Mouse (Mus musculus) heart, embryonic 10.5 days (tissue): ENCODE measurements around the gene Nudt16l1. TPM values are rescaled to one million over a fixed set of nuclear protein-coding genes. Genes with fewer than 3 reads are reported as not detected.

ENCODE experiments used
- DNase-seq: peaks from one replicate; pipeline ENCODE4 v3.0.0-alpha.2; 2017; ENCODE audit warnings: low spot score
- H3K27ac ChIP-seq: fragments of 300-500 bp; sonication (generic); 2 replicates; pipeline ENCODE4 v1.5.1; 2016; ENCODE audit warnings: mild to moderate bottlenecking
- H3K27me3 ChIP-seq: fragments of 300-500 bp; sonication (generic); 2 replicates; pipeline ENCODE4 v1.6.1; 2016; ENCODE audit warnings: mild to moderate bottlenecking; ENCODE audit not compliant: poor library complexity, insufficient read depth, severe bottlenecking
- H3K36me3 ChIP-seq: fragments of 300-500 bp; sonication (generic); 2 replicates; pipeline ENCODE4 v1.6.1; 2016; ENCODE audit warnings: mild to moderate bottlenecking, moderate library complexity
- H3K4me1 ChIP-seq: fragments of 300-500 bp; sonication (generic); 2 replicates; pipeline ENCODE4 v1.6.1; 2016; ENCODE audit warnings: mild to moderate bottlenecking
- H3K4me3 ChIP-seq: fragments of 300-500 bp; sonication (generic); 2 replicates; pipeline ENCODE4 v1.5.1; 2016; ENCODE audit warnings: mild to moderate bottlenecking, moderate library complexity
- H3K9me3 ChIP-seq: fragments of 300-500 bp; sonication (generic); 2 replicates; pipeline ENCODE4 v1.6.1; 2016; ENCODE audit warnings: mild to moderate bottlenecking, moderate library complexity
- WGBS: fragments of 180-500 bp; shearing (Covaris S2); methylation state at CpG from one replicate; pipeline ENCODE4 v1.1.7; 2016; 5-methylcytosine and 5-hydroxymethylcytosine counted together
- polyA plus RNA-seq: library from polyadenylated mRNA; unstranded; fragments of >200 nt; fragmentation: Nextera tagmentation; extraction: Ambion mirVana; gene quantifications from 2 replicates; pipeline ENCODE4 v1.2.1, GENCODE M21; 2016

The Nudt16l1 gene
- polyA plus RNA-seq, 1 experiment from 2014 or later, result 125 TPM

DNA sequence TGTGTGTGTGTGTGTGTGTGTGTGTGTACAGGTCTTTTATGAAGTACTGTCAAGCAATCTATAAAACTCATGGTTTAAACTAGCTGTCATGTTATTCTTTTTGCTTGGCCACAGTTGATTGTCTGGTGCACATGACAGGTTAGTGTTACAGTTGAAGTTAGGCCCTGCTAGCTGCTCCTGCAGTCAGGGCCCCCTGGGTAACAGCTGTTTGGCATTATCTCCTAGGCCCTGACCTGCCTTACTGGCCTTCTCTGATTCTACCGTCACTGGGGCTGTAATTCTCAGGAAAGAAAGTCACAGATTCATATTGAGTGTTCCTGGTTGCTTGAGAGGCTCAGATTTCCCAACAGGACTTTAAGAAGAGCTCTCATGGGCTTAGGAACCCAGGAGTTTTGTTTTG lies 33.0 kb upstream of the Nudt16l1 start:
- Histone ChIP-seq H3K36me3 (peaks cover 31% of the 10 kb centered on the region), H3K4me3 (no peak overlapping the region), H3K27me3 (no peaks in the 10 kb centered on the region), H3K4me1 (peaks cover 19% of the 10 kb centered on the region), H3K9me3 (no peaks in the 10 kb centered on the region), H3K27ac (no peak overlapping the region)
- no peak for DNase-seq
- 49% methylated on average over 1 of the region's 1 CpGs for WGBS

DNA sequence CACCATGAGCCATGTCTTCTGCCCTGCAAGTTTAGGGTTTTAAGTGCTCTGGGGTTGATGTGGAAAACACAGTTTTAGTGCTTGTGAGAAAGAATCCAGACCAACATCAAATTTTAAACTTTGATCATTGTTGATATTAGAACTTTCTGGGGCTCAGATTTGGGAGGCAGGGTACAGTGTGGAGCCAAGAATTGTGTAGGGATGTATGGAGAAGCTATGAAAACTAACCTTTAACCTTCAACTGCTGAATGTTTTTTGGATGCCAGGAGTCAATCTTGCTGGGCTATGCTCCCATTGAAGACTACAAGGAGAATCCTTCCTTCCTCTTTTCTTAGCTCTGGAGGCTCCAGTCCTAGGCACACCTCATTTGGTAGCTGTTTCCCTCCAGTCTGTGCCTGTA lies 32.0 kb upstream of the Nudt16l1 start:
- Histone ChIP-seq H3K27ac (no peak overlapping the region), H3K27me3 (no peaks in the 10 kb centered on the region), H3K4me1 (peaks cover 19% of the 10 kb centered on the region), H3K4me3 (no peak overlapping the region), H3K36me3 (peaks cover 41% of the 10 kb centered on the region), H3K9me3 (no peaks in the 10 kb centered on the region)
- DNase-seq, result no peak

DNA sequence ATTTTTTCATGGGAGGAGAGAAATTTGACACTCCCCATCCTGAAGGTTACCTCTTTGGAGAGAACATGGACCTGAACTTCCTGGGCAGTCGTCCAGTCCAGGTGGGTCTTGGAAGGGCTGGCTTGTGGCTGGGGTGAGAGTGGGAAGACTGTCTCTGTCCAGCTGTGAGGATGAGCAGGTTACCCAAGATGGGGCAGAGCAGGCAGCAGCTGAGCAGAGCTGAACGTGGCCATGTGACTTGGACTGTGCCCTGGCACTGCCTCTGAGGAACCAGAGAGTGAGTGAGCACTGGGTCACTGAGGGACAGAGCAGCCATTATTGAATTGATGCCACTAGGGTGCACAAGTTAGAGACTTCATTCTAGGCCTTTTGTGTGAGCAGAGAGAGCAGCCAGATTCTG lies 31.2 kb upstream of the Nudt16l1 start:
- H3K27ac ChIP-seq, result no peak overlapping the region
- 71% methylated on average over 2 of the region's 2 CpGs for WGBS
- no peak for DNase-seq
- peaks cover 49% of the 10 kb centered on the region for H3K36me3 ChIP-seq
- no peaks in the 10 kb centered on the region for H3K27me3 ChIP-seq
- peaks cover 16% of the 10 kb centered on the region for H3K4me1 ChIP-seq
- H3K4me3 ChIP-seq, result no peak overlapping the region
- no peaks in the 10 kb centered on the region for H3K9me3 ChIP-seq

DNA sequence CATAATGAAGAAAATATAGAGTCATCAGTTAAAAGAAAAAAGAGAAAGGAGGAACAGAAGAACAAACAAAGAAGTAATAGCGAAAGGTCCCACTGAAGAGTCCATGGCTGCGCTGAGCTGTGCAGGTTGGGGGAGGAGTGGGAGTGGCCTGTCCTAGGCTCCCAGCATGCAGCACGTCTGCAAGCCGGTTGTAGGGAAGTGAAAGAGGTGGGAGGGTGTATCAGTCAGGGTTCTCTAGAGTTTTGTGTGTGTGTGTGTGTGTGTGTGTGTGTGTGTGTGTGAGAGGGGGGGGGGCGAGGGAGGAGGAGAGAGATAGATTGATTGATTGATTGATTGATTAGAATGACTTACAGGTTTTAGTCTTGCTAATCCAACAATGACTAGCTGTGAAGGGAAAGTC lies 30.6 kb upstream of the Nudt16l1 start:
- H3K27me3 ChIP-seq, result no peaks in the 10 kb centered on the region
- H3K36me3 ChIP-seq, result peaks cover 54% of the 10 kb centered on the region

DNA sequence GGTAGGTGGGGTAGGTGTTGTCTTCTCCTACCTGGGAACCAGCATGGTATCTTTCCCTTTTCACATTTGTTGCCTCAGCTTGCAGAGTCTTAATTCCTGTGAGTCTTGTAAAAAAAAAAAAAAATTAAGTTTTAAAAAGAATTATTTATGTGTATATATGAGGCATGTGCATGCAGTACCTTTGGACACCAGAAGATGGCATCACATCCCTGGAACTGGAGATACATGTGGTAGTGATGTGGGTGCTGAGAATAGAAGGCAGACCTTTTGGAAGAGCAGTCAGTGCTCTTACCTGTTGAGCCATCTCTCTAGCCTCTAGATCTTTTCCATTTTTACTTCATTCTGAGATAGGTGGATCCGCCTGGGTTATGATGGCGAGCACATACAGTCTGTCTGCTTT lies 28.8 kb upstream of the Nudt16l1 start:
- Histone ChIP-seq H3K27me3 (no peaks in the 10 kb centered on the region), H3K27ac (no peak overlapping the region), H3K4me3 (no peak overlapping the region), H3K4me1 (peaks cover 22% of the 10 kb centered on the region), H3K36me3 (peaks cover 68% of the 10 kb centered on the region), H3K9me3 (no peaks in the 10 kb centered on the region)
- 100% methylated on average over 2 of the region's 2 CpGs for WGBS
- DNase-seq, result no peak

More for the DNA sequence above, 30.6 kb upstream of the Nudt16l1 start:
- Histone ChIP-seq H3K9me3 (no peaks in the 10 kb centered on the region), H3K4me1 (peaks cover 20% of the 10 kb centered on the region), H3K27ac (no peak overlapping the region), H3K4me3 (no peak overlapping the region)
- no peak for DNase-seq
- 57% methylated on average over 5 of the region's 5 CpGs for WGBS

DNA sequence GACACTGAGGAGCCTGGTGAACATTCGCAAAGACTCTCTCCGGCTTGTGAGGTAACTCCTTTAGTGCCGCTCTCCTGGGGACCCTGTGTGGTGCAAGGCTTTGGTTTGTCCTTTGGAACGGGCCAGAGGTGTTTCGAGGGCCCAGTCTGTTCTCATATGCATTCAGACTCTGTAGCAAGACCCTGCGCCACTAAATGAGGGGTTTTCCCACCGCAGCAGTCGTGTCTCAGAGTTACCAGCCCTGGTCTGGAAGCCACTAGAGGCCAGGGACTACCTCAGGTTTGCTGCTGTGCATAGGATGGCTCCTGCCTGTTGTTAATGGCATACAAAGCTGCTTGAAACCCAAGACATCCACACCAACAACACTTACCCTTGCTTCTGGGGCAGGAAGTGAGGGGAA lies 27.8 kb upstream of the Nudt16l1 start:
- Histone ChIP-seq H3K27me3 (no peaks in the 10 kb centered on the region), H3K9me3 (no peaks in the 10 kb centered on the region), H3K4me3 (no peak overlapping the region), H3K36me3 (peaks cover 75% of the 10 kb centered on the region), H3K27ac (no peak overlapping the region), H3K4me1 (peaks cover 16% of the 10 kb centered on the region)
- DNase-seq, result no peak
- WGBS, result 93% methylated on average over 8 of the region's 8 CpGs

DNA sequence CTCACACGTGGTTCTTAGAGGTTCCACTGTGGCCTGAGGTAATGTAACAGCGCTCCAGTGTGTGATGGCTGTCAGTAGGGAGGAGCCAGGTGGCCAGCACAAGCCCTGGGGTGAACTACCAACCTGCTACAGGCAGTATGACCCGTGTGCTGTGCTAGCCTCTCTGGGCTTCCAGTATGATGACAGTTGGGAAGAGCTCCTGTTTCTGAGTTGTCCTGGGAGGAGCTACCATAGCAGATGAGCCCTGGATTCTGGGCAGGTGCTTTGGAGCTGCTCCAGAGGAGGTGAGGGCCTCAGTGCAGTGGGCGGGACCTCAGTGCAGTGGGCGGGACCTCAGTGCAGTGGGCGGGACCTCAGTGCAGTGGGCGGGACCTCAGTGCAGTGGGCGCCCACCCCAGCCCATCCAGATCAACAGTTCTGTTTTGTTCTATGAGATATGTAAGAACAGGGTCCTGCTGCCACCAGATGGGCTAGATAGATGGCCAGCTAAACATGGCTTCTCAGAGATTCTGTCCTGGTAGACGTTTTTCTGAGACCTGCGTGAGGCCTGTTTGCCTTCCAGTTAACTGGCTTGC lies 26.4 kb upstream of the Nudt16l1 start:
- DNase-seq, result no peak
- H3K36me3 ChIP-seq, result peaks cover 85% of the 10 kb centered on the region
- peak overlapping the region; percentile 54 for H3K27ac ChIP-seq

DNA sequence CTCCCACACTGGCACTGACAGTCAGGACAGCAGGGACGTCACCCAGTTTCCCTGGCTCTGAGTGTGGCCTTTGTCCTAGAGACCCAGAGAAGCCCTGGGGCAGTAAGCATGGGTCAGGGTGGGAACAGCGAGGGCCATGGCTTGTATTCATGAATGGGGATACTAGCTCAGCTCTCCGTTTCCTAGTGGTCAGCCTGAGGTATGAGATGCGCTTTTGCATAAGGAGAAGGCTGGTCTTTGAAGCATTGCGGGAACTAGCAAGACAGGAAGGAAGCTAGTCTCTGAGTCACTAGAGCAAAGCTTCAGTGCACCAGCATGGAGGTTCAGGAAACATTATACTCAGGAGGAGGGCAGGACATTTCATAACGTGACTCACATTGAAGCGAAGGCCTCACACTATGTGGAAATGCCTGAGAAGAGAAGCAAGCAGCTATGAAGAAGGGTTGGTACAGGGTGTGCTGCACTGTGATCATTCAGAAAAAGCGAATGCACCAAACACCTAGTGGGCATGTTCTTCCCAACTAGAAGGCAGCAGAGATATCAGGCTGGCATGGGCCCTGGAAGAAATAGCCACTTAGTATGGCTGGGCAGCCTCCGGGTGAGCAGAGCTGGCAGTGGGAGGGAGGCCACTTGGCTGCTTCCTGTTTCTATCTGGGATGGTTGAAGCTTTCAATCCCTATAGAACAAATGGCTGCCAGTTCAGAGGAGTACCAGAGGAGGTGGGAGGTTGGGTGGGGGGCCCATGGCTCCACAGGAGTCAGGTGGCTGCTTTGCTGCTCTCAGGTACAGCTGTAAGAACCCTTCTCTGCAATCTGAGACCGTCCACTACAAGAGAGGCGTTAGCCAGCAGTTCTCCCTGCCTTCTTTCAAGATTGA lies 25.4 kb upstream of the Nudt16l1 start:
- H3K4me3 ChIP-seq, result peak overlapping the region; percentile 18; the same call in 1 of the 2 replicates
- DNase-seq, result no peak
- H3K27ac ChIP-seq, result peak overlapping the region; percentile 56
- H3K36me3 ChIP-seq, result peaks cover 84% of the 10 kb centered on the region
- WGBS, result 69% methylated on average over 11 of the region's 11 CpGs
- no peaks in the 10 kb centered on the region for H3K27me3 ChIP-seq
- H3K4me1 ChIP-seq, result peaks cover 20% of the 10 kb centered on the region
- no peaks in the 10 kb centered on the region for H3K9me3 ChIP-seq

More for the DNA sequence above, 26.4 kb upstream of the Nudt16l1 start:
- 74% methylated on average over 10 of the region's 10 CpGs for WGBS
- Histone ChIP-seq H3K4me1 (peaks cover 20% of the 10 kb centered on the region), H3K27me3 (no peaks in the 10 kb centered on the region), H3K9me3 (no peaks in the 10 kb centered on the region), H3K4me3 (no peak overlapping the region)

DNA sequence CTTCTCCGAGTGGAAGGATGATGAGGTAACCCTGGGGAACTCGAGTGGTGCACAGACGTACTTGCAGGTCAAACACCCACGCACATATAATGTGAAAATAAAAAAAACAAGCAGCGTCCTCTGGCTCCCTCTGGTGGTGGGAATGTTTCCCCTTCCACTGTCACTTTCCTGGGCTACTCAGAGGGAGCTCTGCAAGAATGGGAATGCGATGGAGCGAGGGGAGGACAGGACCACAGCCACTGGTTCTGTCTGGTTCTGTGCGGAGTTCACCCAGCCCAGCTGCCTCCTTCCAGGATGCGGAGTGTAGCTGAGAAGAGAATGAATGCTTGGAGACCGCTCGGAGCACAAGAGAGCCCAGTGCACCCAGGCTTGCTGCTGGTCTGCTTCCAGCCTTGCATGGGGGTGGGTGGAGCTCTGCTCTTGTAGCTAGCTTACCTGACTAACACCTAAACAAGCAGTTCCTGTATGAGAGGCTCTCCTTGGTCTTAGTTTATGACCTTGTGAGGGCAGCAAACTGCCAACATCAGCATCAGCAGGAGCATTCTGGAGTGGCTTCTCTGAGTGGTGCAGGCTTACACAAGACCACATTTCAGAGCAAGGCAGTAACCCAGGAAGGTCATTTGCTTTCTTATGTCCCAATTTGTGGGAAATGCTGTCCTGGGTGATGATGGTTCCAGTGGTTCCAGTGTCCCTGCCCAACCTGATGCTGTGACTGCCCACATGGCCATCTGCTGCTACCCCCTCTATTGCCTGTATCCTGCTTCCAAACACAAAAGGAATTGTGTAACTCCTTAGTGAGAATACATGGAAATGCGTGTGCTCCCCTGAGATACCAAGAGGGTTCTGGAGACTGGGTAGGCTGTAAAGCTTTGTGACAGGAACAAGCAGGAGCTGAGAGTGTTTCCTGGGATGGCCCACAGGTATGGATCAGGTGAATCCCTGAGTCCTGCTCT lies 24.5 kb upstream of the Nudt16l1 start:
- whole genome bisulfite sequencing, result 36% methylated on average over 12 of the region's 12 CpGs
- no peaks in the 10 kb centered on the region for H3K9me3 ChIP-seq
- peak overlapping the region; percentile 18; the same call in 1 of the 2 replicates for H3K4me3 ChIP-seq
- no peaks in the 10 kb centered on the region for H3K27me3 ChIP-seq
- peak; percentile 89 for DNase-seq
- peaks cover 20% of the 10 kb centered on the region for H3K4me1 ChIP-seq
- peak overlapping the region; percentile 56 for H3K27ac ChIP-seq
- peaks cover 86% of the 10 kb centered on the region for H3K36me3 ChIP-seq

DNA sequence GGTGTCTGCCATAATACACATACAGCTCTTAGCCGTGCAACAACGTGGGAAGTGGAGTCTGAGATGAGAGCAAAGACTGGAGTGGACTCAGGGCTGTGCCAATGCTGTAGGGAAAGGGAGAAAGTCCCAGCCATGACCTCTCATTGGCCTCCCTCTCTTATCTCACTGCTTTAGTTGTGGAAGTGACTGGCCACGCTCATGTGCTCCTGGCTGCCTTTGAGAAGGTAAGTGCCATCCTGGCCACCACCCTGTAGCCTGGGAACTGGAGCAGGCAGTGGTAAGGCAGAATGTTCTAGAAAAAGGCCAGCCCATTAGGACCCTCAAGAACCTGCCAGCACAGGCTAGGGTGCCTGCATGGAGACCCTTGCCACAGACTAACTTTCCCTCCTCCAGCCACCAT lies 22.6 kb upstream of the Nudt16l1 start:
- H3K4me3 ChIP-seq, result no peak overlapping the region
- H3K27ac ChIP-seq, result 0 out of 2 replicates have a peak overlapping the region, but pooled peaks have one; percentile 2
- 55% methylated on average over 3 of the region's 3 CpGs for WGBS
- DNase-seq, result no peak
- H3K36me3 ChIP-seq, result peaks cover 81% of the 10 kb centered on the region
- H3K4me1 ChIP-seq, result peaks cover 20% of the 10 kb centered on the region
- no peaks in the 10 kb centered on the region for H3K27me3 ChIP-seq
- no peaks in the 10 kb centered on the region for H3K9me3 ChIP-seq

DNA sequence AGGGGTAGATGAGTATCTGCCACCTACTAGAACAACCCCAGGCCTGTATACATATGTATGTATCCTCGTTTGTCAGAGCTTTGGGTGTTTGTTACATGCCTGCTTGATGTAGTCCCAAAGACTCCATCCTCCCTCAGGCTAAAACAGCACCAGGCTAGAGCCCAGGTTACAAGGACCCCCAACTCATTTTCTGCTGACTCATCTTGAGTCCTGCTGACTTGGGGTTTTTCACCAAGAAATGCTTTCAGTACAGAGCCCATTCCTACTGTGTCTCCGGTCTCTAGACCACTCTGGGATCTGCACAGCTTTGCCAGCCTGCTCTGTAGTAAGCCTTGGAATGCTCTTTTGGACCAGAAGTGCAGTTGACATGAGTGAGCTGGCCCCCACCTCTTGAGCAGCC lies 22.0 kb upstream of the Nudt16l1 start:
- no peak for DNase-seq
- 80% methylated on average over 2 of the region's 2 CpGs for WGBS
- peaks cover 81% of the 10 kb centered on the region for H3K36me3 ChIP-seq

DNA sequence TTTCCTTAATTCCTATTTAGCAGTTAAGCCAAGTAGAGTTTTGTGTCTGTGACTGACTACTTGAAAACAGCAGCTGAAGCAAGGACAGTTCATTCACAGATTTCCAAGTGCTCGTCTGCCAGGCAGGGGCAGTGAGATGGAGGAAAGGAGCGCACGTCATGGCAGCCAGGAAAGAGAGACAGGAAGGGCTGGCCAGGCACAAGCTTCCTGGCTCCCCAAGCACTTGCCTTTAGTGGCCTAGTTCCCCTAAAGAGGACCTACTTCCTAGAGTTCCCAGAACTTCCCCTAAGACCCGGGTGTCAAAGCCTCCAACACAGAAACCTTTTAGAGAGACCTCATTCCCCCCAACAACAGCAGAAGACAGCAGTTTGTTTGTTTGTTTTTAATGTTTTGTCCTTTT lies 18.0 kb upstream of the Nudt16l1 start:
- no peak for DNase-seq
- 58% methylated on average over 4 of the region's 4 CpGs for WGBS
- H3K9me3 ChIP-seq, result no peaks in the 10 kb centered on the region
- peaks cover 84% of the 10 kb centered on the region for H3K36me3 ChIP-seq
- no peak overlapping the region; the same call in 1 of the 2 replicates for H3K27ac ChIP-seq
- peaks cover 5% of the 10 kb centered on the region; the same call in 1 of the 2 replicates for H3K4me1 ChIP-seq
- no peak overlapping the region for H3K4me3 ChIP-seq
- H3K27me3 ChIP-seq, result no peaks in the 10 kb centered on the region

More for the DNA sequence above, 22.0 kb upstream of the Nudt16l1 start:
- Histone ChIP-seq H3K4me3 (no peak overlapping the region), H3K9me3 (no peaks in the 10 kb centered on the region), H3K4me1 (peaks cover 20% of the 10 kb centered on the region), H3K27me3 (no peaks in the 10 kb centered on the region), H3K27ac (no peak overlapping the region)
